Mouse (Mus musculus) layer of hippocampus, postnatal 10 days (tissue): ENCODE data around the gene Acot4. TPM values are rescaled to one million over a fixed set of nuclear protein-coding genes. Genes with fewer than 3 reads are reported as not detected.
"Not testable (repeated sequence)": the region's sequence is repeated elsewhere in the genome, so short reads cannot be mapped to it uniquely, and the experiment has no call there.

Source experiments
- DNase-seq, 2 experiments: peaks; one replicate each; pipeline ENCODE4 v3.0.0; 2021; ENCODE audit warnings: low spot score in 2 of 2
- long read RNA-seq: library from polyadenylated mRNA; stranded (forward); transcript quantifications from one replicate; pipeline ENCODE4 v2.0.0, GENCODE M21; 2023
- total RNA-seq, 2 experiments: library from RNA; stranded (reverse); gene quantifications; 2 replicates each; pipeline ENCODE4 v1.2.3; 2021

Gene Acot4
- 1 to 10 TPM; 2.0 to 2.3 TPM for total RNA-seq
- long read RNA-seq, full-length matches to known transcripts, result 1 of 1 reads
- long read RNA-seq, partial matches to known transcripts, result 0 of 1 reads
- long read RNA-seq, other reads (novel, unspliced or antisense), result 0 of 1 reads

- DNase-seq, result peak; percentile 11 to 34
These were observed at the start of gene Acot4 for GRCm38 (mm10) chr12:84038241-84038640. Gene Acot4 (plus strand): TSS chr12:84038379.

- no peak for DNase-seq
These were observed 49.7 kb upstream of the Acot4 start for GRCm38 (mm10) chr12:83988483-83988882.

GRCm38 (mm10) chr12:83989378-83989777 lies 48.8 kb upstream of the Acot4 start:
- DNase-seq, result no peak

GRCm38 (mm10) chr12:83997221-83997620 lies 41.0 kb upstream of the Acot4 start:
- no peak for DNase-seq

- peak; percentile 16 to 20 for DNase-seq
These were observed 39.7 kb upstream of the Acot4 start for GRCm38 (mm10) chr12:83998341-83999107.

- DNase-seq, result peak in 1 of 2 experiments; percentile 26
These were observed 38.9 kb upstream of the Acot4 start for GRCm38 (mm10) chr12:83999237-83999636.

- no peak for DNase-seq
These were observed 37.8 kb upstream of the Acot4 start for GRCm38 (mm10) chr12:84000418-84000817.

GRCm38 (mm10) chr12:84003866-84004265 lies 34.3 kb upstream of the Acot4 start:
- DNase-seq, result no peak

GRCm38 (mm10) chr12:84008251-84008650 lies 29.9 kb upstream of the Acot4 start:
- no peak for DNase-seq

GRCm38 (mm10) chr12:84008729-84009128 lies 29.4 kb upstream of the Acot4 start:
- no peak for DNase-seq

- DNase-seq, result peak; percentile 56 to 72
These were observed 28.8 kb upstream of the Acot4 start, which contains the start of gene Acot1 for GRCm38 (mm10) chr12:84009171-84009965. Gene Acot1 (plus strand): TSS chr12:84009490.

- DNase-seq, result no peak
These were observed 28.0 kb upstream of the Acot4 start for GRCm38 (mm10) chr12:84010201-84010600.

GRCm38 (mm10) chr12:84011251-84012040 lies 26.7 kb upstream of the Acot4 start:
- DNase-seq, result peak; percentile 73 to 78

GRCm38 (mm10) chr12:84013130-84013529 lies 25.0 kb upstream of the Acot4 start:
- DNase-seq, result peak in 1 of 2 experiments; percentile 27

- DNase-seq, result no peak
These were observed 24.5 kb upstream of the Acot4 start for GRCm38 (mm10) chr12:84013701-84014100.

GRCm38 (mm10) chr12:84020528-84020927 lies 17.7 kb upstream of the Acot4 start:
- not testable (repeated sequence) for DNase-seq

- not testable (repeated sequence) for DNase-seq
These were observed 15.9 kb upstream of the Acot4 start for GRCm38 (mm10) chr12:84022266-84022665.

GRCm38 (mm10) chr12:84023052-84023745 lies 15.0 kb upstream of the Acot4 start:
- DNase-seq, result no peak

- DNase-seq, result no peak
These were observed 12.3 kb upstream of the Acot4 start for GRCm38 (mm10) chr12:84025888-84026287.

GRCm38 (mm10) chr12:84028328-84028727 lies 9.9 kb upstream of the Acot4 start:
- not testable (repeated sequence) for DNase-seq
